Mouse (Mus musculus) adrenal gland, adult 18-20 months (tissue): ENCODE measurements around the gene Avpr1b. TPM values are rescaled to one million over a fixed set of nuclear protein-coding genes. Genes with fewer than 3 reads are reported as not detected.

Source experiments
- total RNA-seq, 2 experiments: library from RNA; stranded (reverse); gene quantifications; 1 replicate in 1 of 2; 2 replicates in 1 of 2; pipeline ENCODE4 v1.2.3; 2021

Avpr1b gene
- total RNA-seq, 2 experiments from 2014 or later, result not detected

Other genes with a start within 250 kb of the Avpr1b start
- gene Srgap2, start 71.9 kb upstream of the Avpr1b start, total RNA-seq, result 10 to 100 TPM; 22.6 to 22.9 TPM
- gene Fam72a, start 71.3 kb upstream of the Avpr1b start, total RNA-seq, result 1 to 10 TPM in 1 of 2 experiments, under 1 TPM in 1; 0.83 to 1.1 TPM
- under 1 TPM; 0.46 to 0.90 TPM for gene Ctse, start 39.1 kb downstream of the Avpr1b start, total RNA-seq
- gene Rab7b, start 89.5 kb downstream of the Avpr1b start, total RNA-seq, result 1 to 10 TPM; 4.3 to 6.1 TPM
- gene Slc26a9, start 144.8 kb downstream of the Avpr1b start, total RNA-seq, result not detected
- gene Pm20d1, start 198.1 kb downstream of the Avpr1b start, total RNA-seq, result 10 to 100 TPM; 12.9 to 18.0 TPM
- 10 to 100 TPM; 29.4 to 41.6 TPM for gene Slc41a1, start 228.3 kb downstream of the Avpr1b start, total RNA-seq